Mouse (Mus musculus) midbrain, embryonic 16.5 days (tissue): ENCODE measurements around the gene Hif1an. TPM values are rescaled to one million over a fixed set of nuclear protein-coding genes. Genes with fewer than 3 reads are reported as not detected.

ENCODE experiments used
- ATAC-seq: fragments of 200-750 bp; cut with Nextera tagmentation; 2 replicates; pipeline ENCODE4 v1.8.0; 2017; ENCODE audit warnings: moderate TSS enrichment
- H3K27ac ChIP-seq: fragments of 300-500 bp; sonication (generic); 2 replicates; pipeline ENCODE4 v1.5.1; 2014; ENCODE audit warnings: mild to moderate bottlenecking, low read length, mixed read lengths
- H3K27me3 ChIP-seq: fragments of 300-500 bp; sonication (generic); 2 replicates; pipeline ENCODE4 v1.6.1; 2014; ENCODE audit warnings: low read depth, low read length, mixed read lengths; ENCODE audit not compliant: control insufficient read depth, insufficient read depth
- H3K36me3 ChIP-seq: fragments of 300-500 bp; sonication (generic); 2 replicates; pipeline ENCODE4 v1.6.1; 2014; ENCODE audit warnings: mild to moderate bottlenecking, low read length, moderate library complexity, mixed read lengths; ENCODE audit not compliant: control insufficient read depth, insufficient read depth
- H3K4me1 ChIP-seq: fragments of 300-500 bp; sonication (generic); 2 replicates; pipeline ENCODE4 v1.6.1; 2014; ENCODE audit warnings: mild to moderate bottlenecking, low read length, mixed read lengths; ENCODE audit not compliant: control insufficient read depth, insufficient read depth
- H3K4me2 ChIP-seq: fragments of 300-500 bp; sonication (generic); 2 replicates; pipeline ENCODE4 v1.6.1; 2014; ENCODE audit warnings: mild to moderate bottlenecking, low read length, mixed read lengths
- H3K4me3 ChIP-seq: fragments of 300-500 bp; sonication (generic); 2 replicates; pipeline ENCODE4 v1.5.1; 2014; ENCODE audit warnings: low read depth, mild to moderate bottlenecking, low read length, moderate library complexity, mixed read lengths
- H3K9ac ChIP-seq: fragments of 300-500 bp; sonication (generic); 2 replicates; pipeline ENCODE4 v1.6.1; 2014; ENCODE audit warnings: low read depth, low read length, mixed read lengths
- H3K9me3 ChIP-seq: fragments of 300-500 bp; sonication (generic); replicated peaks from 2 replicates; pipeline ENCODE4 v1.6.1; 2014; ENCODE audit warnings: mild to moderate bottlenecking, low read length, mixed read lengths; ENCODE audit not compliant: control insufficient read depth, poor library complexity, severe bottlenecking
- WGBS: fragments of 180-500 bp; shearing (Covaris S2); extraction: QIAGEN DNeasy Blood & Tissue Kit; methylation state at CpG from one replicate; pipeline ENCODE4 v1.1.7; 2014; 5-methylcytosine and 5-hydroxymethylcytosine counted together
- polyA plus RNA-seq: library from polyadenylated mRNA; unstranded; fragments of >200 nt; fragmentation: Nextera tagmentation; extraction: Ambion mirVana; gene quantifications from 2 replicates; pipeline ENCODE4 v1.2.1, GENCODE M21; 2015

Hif1an gene
- polyA plus RNA-seq, 1 experiment from 2014 or later = 25.2 TPM

DNA sequence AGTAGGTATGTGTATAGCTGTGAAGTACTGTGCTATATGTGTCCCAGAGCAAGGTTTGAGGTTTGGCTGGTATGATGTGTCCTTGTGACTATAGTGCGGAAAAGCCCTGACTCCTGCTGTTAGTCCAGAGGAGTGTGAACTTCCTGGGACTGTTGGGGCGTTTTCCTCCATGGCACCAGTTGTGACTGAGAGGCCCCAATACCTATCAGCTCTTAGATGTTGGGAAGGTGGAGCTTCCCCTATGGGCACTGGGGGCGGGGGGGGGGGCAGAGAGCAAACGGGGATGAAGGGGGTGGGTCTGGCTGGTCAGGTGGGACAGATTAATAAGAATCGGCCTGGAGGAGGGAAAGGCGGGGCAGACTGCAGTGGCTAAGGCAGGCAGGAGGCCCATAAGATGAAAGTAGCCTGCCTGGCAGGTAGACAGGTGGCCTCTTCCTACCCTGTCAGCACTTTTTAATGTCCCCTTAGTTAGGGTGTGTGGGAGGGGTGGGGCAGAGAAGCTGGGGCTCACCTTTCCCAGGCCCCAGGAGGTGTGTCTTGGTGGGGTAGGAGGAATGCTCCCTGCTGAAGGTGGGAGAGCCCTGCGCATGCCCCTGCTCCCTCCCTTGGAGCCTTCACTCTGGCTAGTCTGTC is 27.1 kb downstream of the Hif1an start:
- H3K36me3 ChIP-seq = no peaks in the 10 kb centered on the region
- H3K9me3 ChIP-seq = no peaks in the 10 kb centered on the region
- no peaks in the 10 kb centered on the region for H3K4me1 ChIP-seq
- peaks cover 6% of the 10 kb centered on the region; the same call in 1 of the 2 replicates for H3K27me3 ChIP-seq
- no peak overlapping the region for H3K4me2 ChIP-seq
- WGBS = 66% methylated on average over 7 of the region's 7 CpGs
- no peak overlapping the region for H3K4me3 ChIP-seq
- H3K27ac ChIP-seq = no peak overlapping the region
- ATAC-seq = no peak
- no peak overlapping the region for H3K9ac ChIP-seq

DNA sequence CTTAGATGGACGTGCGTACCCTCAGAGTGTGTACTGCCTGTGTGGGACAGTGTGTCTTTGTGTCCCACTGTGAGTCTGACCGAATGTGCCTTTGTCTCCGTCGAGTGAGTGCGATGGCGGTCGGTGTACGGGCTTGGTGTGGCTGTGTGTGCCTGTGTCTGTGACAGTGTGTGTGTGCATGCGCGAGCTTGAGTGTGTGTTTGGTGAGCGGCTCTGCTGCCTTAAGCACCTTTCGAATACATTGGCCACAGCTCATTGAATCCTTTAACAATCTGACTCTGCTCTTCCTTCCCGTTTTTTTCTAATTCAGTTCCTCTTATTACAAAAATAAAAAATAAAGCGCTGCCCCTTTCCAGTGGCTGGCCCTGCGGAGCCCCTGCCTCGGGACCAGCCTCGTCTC is 28.3 kb downstream of the Hif1an start:
- Histone ChIP-seq H3K4me2 (no peak overlapping the region), H3K27ac (no peak overlapping the region), H3K9me3 (no peaks in the 10 kb centered on the region), H3K27me3 (peaks cover 2% of the 10 kb centered on the region; the same call in 1 of the 2 replicates), H3K4me1 (no peaks in the 10 kb centered on the region), H3K9ac (no peak overlapping the region), H3K4me3 (no peak overlapping the region), H3K36me3 (no peaks in the 10 kb centered on the region)
- no peak for ATAC-seq
- WGBS = 71% methylated on average over 18 of the region's 18 CpGs

DNA sequence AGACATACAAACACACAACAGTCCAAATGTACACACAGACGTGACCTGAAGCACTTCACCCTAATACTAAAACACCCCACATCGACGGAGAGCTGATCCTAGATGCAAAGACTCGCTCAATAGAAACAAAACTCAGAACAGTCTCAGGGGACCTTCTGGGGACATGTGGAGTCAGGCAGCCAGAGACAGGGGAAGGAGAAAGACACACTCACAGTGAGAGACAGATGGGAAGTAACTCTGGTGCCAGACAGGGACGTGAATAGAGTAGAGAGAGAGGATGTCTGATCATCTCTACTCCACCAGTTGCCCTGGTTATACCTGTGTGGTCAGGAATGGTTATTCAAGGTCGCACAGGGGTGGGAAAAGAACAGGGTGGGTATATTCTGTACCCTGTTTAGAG is 29.0 kb downstream of the Hif1an start:
- H3K27ac ChIP-seq = no peak overlapping the region

DNA sequence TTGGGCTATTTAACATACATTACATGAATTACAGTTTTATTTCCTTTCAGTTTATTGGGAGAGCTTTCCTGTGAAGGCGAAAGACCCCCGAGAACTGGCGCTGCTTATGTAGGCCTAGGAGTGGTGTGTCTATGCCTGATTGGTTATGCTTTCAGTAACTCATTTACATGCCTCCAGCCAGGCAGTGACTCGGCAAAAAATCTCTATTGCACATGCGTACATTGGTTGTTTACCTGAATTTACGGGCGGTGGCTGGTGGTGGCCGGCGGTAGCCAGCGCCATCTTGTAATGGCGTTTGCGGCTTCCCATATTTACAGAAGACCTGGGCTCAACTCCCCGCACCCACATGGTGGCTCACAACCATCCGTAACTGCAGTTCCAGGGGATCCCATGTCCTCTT is 31.5 kb downstream of the Hif1an start:
- 98% methylated on average over 14 of the region's 14 CpGs for WGBS
- Histone ChIP-seq H3K27me3 (no peaks in the 10 kb centered on the region), H3K4me1 (no peaks in the 10 kb centered on the region), H3K4me2 (no peak overlapping the region), H3K9me3 (no peaks in the 10 kb centered on the region), H3K4me3 (no peak overlapping the region), H3K9ac (no peak overlapping the region), H3K36me3 (no peaks in the 10 kb centered on the region), H3K27ac (no peak overlapping the region)
- ATAC-seq = no peak

More for the DNA sequence above, 29.0 kb downstream of the Hif1an start:
- no peak overlapping the region for H3K4me2 ChIP-seq
- no peak for ATAC-seq
- WGBS = 68% methylated on average over 6 of the region's 6 CpGs
- no peak overlapping the region for H3K9ac ChIP-seq
- H3K9me3 ChIP-seq = no peaks in the 10 kb centered on the region
- no peaks in the 10 kb centered on the region for H3K27me3 ChIP-seq
- no peaks in the 10 kb centered on the region for H3K36me3 ChIP-seq
- H3K4me1 ChIP-seq = no peaks in the 10 kb centered on the region
- H3K4me3 ChIP-seq = no peak overlapping the region

DNA sequence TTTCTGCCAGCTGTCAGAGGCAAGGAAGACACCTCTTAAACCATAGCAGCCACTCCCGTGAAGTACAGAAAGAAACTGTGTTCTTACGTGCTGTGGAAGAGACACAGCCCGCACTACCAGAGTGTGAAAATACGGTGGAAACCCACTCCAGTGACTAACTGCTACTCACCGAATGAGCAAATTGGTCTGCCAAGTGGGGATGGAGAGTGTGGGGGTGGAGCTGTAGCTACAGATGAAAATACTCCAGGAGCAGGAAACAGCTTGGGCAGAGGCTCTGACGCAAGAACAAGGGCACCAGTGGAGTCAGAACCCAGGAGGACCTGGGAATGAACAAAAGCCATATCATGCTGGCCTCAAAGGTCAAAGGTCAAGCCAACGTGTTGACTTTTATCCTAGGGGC is 55.5 kb downstream of the Hif1an start:
- no peaks in the 10 kb centered on the region for H3K9me3 ChIP-seq
- no peak overlapping the region for H3K9ac ChIP-seq
- no peaks in the 10 kb centered on the region for H3K27me3 ChIP-seq
- H3K27ac ChIP-seq = no peak overlapping the region
- 56% methylated on average over 7 of the region's 7 CpGs for WGBS
- no peaks in the 10 kb centered on the region for H3K4me1 ChIP-seq
- H3K4me3 ChIP-seq = no peak overlapping the region
- no peak for ATAC-seq
- no peak overlapping the region for H3K4me2 ChIP-seq
- no peaks in the 10 kb centered on the region for H3K36me3 ChIP-seq

Other genes starting within 250 kb of the Hif1an start
- gene Scd4, start 229.8 kb upstream of the Hif1an start, polyA plus RNA-seq = 0.18 and 0.19 TPM in 2 replicates
- gene Scd1, start 155.0 kb upstream of the Hif1an start, polyA plus RNA-seq = 7.1 and 8.9 TPM in 2 replicates
- 1.2 and 2.1 TPM in 2 replicates for gene Wnt8b, start 69.4 kb upstream of the Hif1an start, polyA plus RNA-seq
- 0.15 and 0.32 TPM in 2 replicates for gene Sec31b, start 17.0 kb upstream of the Hif1an start, polyA plus RNA-seq
- gene Gm20538, start 10.0 kb upstream of the Hif1an start, polyA plus RNA-seq = not detected in 2 replicates
- gene Ndufb8, start 7.4 kb upstream of the Hif1an start, polyA plus RNA-seq = 570 and 615 TPM in 2 replicates
- gene Pax2, start 193.2 kb downstream of the Hif1an start, polyA plus RNA-seq = 0.33 and 0.41 TPM in 2 replicates